Mouse (Mus musculus): Measurements from ENCODE around the gene Tmem219. TPM values are rescaled to one million over a fixed set of nuclear protein-coding genes. Genes with fewer than 3 reads are reported as not detected.

Gene Tmem219
- total RNA-seq (2021): 10 to 100 TPM; 25.2 to 27.5 TPM
- long read RNA-seq, experiment 1, transcript Tmem219-204 (6 exons, 915 nt): major isoform, 5 of 10 reads
- long read RNA-seq, experiment 1, partial matches to known transcripts: 0 of 10 reads
- long read RNA-seq, experiment 1, other reads (novel, unspliced or antisense): 1 of 10 reads
- long read RNA-seq, experiment 2, transcript Tmem219-201 (6 exons, 941 nt): minor isoform, 5 of 21 reads
- long read RNA-seq, experiment 2, transcript Tmem219-203 (5 exons, 1,087 nt): major isoform, 9 of 21 reads
- long read RNA-seq, experiment 2, partial matches to known transcripts: 0 of 21 reads
- long read RNA-seq, experiment 2, other reads (novel, unspliced or antisense): 3 of 21 reads

- DNase-seq (ENCODE audit: low spot score in 2 of 2): peak in 1 of 2 experiments; percentile 27
Observed at GRCm38 (mm10) chr7:126922624-126923060, at the start of gene Tmem219. Tmem219 (minus strand) TSS chr7:126922917.

DNA sequence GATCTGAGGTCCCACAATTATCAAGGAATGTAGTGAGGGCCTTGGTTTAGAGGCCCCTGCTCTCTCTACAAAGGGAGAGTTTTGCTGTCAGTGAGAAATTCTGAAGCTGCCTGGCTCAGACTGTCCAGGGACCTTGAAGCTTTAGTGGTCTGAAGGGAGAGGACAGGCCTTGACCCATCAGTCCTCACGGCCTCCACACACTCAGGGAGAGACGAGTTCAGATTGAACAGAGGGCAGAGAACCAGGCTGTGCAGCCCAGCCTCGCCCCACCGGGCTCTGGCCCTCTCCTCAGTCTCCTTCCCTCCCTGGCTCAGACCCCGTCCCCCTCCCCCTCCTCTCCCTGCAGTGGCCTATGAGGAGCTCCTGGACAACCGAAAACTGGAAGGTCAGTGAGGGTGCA lies 44.6 kb upstream of the Tmem219 start:
- DNase-seq (ENCODE audit: low spot score in 2 of 2): no peak

DNA sequence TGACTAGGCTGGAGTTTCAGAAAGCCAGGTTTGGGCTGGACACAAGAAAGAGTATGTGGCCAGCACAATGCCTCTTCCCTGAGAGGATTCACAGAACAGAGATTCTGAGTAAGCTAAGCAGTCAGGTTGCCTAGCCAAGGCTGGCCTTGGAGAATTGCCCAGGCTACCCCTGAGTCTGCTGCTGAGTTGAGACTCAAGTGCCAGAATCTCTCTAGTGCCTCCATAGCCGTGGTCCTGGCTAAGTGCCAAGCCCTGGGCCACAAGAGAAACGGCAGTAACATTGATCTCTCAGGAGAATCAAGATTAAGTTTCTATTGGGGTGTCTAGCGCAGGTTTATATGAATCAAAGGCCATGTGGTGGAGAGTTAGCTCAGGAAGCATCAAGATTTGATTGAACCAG lies 42.9 kb upstream of the Tmem219 start:
- DNase-seq (ENCODE audit: low spot score in 2 of 2): no peak

GRCm38 (mm10) chr7:126963548-126964286 lies 41.0 kb upstream of the Tmem219 start:
- DNase-seq (ENCODE audit: low spot score in 2 of 2): no peak

DNA sequence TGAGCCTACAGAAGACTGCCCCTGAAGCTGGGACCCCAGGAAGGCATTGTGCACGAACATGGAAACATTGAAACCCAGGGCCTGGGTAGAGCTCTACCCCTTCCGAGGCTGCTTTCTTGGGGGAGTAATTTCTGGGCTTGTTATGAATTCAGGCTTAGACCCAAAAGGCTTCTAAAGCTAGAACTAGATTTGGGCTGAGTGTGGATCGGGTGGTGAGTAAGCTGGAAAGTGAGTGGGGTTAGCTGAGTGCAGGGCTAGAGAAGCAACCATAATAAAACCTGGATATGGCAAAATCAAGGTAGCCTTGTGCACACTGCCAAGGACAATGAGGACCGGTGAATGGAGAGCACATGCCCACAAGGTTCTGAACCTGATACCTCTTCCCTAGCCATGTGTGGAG lies 39.2 kb upstream of the Tmem219 start:
- DNase-seq (ENCODE audit: low spot score in 2 of 2): no peak

DNA sequence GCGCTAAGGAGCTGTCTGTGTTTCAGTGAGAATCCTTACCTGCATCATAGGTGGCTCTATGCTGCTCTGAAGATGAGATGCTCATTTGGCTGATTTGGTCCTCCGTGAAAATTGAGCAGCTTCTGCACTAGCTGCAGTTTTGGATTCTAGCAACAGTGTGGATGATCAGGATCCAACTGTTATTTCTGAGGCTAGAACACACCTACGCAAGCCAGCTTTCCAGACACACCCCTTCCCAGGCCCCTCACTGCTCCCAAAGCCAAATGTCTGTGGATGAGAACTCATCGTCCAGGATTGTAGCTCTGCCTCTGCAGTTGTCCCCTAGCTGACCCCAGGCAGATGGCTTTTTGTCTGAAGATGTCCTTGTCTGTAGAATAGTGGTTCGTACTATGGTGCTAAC lies 38.4 kb upstream of the Tmem219 start:
- DNase-seq (ENCODE audit: low spot score in 2 of 2): no peak

- DNase-seq (ENCODE audit: low spot score in 2 of 2): no peak
Observed at GRCm38 (mm10) chr7:126959780-126960179, 37.1 kb upstream of the Tmem219 start.

- DNase-seq (ENCODE audit: low spot score in 2 of 2): no peak
Observed at GRCm38 (mm10) chr7:126955125-126955524, 32.4 kb upstream of the Tmem219 start.

DNA sequence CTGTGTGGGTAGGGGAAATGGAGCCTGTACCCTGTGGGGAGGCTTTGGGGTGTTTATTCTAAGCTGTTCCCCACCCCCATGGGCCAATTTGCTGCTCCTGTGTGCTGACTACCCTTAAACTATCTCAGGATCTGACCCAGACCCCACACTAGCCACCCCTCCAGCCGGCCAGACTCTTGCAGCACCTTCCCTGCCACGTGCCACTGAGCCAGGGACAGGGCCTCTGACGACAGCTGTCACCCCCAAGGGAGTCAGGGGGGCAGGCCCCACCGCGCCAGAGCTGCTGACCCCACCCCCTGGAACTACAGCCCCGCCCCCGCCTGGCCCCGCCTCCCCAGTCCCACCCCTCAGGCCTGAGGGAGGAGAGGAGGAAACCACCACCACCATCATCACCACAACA lies 29.9 kb upstream of the Tmem219 start:
- no peak for DNase-seq (ENCODE audit: low spot score in 2 of 2)

DNA sequence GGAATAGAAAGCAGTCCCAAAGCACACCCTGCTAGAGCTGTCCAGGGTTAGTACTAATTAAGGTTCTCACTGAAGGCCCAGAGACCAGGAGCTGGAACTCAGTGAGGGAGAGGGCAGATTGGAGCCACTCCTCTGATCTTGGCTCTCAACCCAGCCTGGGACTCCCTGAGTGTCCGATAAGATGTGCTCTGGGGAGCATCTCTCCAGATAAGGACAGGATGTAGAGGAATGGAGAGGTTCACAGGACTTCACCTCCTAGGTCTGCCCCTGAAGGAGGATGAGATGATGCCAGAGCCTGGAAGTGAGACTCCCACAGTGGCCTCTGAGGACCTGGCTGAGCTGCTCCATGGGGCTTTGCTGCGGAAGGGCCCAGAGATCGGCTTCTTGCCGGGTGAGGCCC lies 29.0 kb upstream of the Tmem219 start:
- DNase-seq (ENCODE audit: low spot score in 2 of 2): no peak

DNA sequence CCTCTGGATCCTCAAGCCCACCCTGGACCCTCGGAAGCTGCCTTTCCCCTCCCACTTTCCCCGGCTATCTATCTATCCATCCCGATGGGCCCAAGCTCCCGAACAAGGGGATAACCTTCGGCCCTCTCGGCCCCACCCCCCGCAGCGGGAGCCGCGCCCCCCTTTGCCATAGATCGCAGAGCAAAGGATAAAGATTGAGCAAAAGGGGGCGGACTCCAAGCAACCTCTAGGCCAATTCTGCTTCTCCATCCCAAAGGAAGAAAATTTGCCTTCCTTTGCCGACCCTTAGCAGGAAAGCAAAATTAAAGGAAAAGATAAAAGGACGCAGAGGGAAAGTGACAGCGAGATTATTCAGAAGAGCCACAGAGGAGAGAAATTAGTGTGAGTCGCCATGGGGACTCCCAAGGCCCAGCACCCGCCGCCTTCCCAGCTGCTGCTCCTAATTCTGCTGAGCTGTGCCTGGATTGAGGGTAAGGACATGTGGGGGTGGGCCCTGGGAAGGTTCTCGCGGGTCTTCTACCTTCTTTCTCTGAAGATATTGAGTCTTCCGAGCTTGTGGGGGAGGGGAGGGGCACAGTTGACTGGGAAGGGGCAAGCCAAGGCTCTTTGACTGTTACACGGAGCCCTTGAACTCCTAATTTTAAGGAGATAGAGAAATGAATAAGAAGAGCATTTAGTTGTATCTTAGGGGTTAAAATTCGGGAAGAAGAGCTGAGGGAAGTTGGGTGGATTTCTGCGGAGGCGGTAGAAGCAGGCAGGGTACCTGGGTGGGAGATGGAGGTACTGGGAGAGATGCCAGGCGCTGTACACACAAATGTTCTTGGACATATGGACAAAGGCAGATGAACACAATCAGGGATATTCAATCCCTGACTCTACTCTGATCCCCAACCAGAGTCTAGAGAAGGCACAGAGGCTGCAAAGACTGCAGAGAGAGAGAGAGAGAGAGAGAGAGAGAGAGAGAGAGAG lies 28.2 kb upstream of the Tmem219 start:
- DNase-seq (ENCODE audit: low spot score in 2 of 2): no peak

GRCm38 (mm10) chr7:126949793-126950646 lies 27.3 kb upstream of the Tmem219 start, which contains the start of gene Sez6l2:
Sez6l2 (plus strand) TSS chr7:126950563.
- peak; percentile 80 to 83 for DNase-seq (ENCODE audit: low spot score in 2 of 2)

- DNase-seq (ENCODE audit: low spot score in 2 of 2): peak in 1 of 2 experiments; percentile 62
Observed at GRCm38 (mm10) chr7:126949403-126949792, 26.7 kb upstream of the Tmem219 start, which contains the start of gene Asphd1. Asphd1 (minus strand) TSS chr7:126949582.

DNA sequence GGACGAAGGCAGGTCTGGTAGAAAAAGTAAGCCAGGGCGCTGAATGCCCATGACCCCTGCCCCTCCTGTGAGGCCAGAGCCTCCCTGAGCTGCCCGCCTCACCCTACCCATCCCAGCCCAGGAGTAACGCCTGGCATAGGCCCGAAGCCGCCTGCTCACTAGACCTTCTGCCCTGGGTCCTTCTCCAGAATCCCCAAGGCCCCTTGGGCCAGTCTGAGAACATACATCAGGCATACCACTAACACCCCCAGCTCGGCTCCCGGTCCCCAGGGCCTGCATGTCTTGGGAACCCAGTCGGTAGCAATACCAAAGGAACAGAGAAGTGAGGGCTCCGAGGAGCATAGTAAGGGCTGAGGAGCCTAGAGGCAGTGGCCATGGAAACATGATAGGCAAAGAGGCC lies 25.9 kb upstream of the Tmem219 start:
- no peak for DNase-seq (ENCODE audit: low spot score in 2 of 2)

- DNase-seq (ENCODE audit: low spot score in 2 of 2): no peak
Observed at GRCm38 (mm10) chr7:126946530-126946929, 23.8 kb upstream of the Tmem219 start.

GRCm38 (mm10) chr7:126941801-126942200 lies 19.1 kb upstream of the Tmem219 start:
- no peak for DNase-seq (ENCODE audit: low spot score in 2 of 2)

DNA sequence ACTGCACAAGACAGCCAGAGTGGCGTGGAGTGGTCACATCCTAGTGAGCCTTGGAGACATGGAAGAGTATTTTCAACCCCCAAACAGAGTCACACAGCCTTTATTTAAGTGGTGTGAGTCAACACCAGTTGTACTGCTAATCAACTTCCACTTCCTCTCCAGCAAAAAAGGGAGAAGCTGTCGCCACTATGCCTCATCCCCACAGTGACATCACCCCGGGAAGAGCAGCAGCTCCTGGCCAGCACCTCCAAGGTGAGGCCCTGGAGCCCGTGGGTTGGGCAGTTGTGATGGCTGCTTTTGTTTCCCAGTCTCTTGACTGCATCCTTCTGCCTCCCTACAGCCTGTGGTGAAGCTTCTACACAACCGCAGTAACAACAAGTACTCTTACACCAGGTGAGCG lies 18.5 kb upstream of the Tmem219 start:
- DNase-seq (ENCODE audit: low spot score in 2 of 2): no peak

GRCm38 (mm10) chr7:126932652-126933051 lies 9.9 kb upstream of the Tmem219 start:
- DNase-seq (ENCODE audit: low spot score in 2 of 2): no peak

- DNase-seq (ENCODE audit: low spot score in 2 of 2): no peak
Observed at GRCm38 (mm10) chr7:126929046-126929445, 6.3 kb upstream of the Tmem219 start.

GRCm38 (mm10) chr7:126928384-126929037 lies 5.8 kb upstream of the Tmem219 start, which contains the start of gene Kctd13:
Kctd13 (plus strand) TSS chr7:126928879.
- peak; percentile 88 to 91 for DNase-seq (ENCODE audit: low spot score in 2 of 2)

Measured in layer of hippocampus, postnatal 14 days (tissue).